Mouse (Mus musculus) limb, embryonic 14.5 days (tissue): ENCODE data around the gene Ldah. TPM values are rescaled to one million over a fixed set of nuclear protein-coding genes. Genes with fewer than 3 reads are reported as not detected.

Source experiments
- ATAC-seq: fragments of 200-750 bp; cut with Nextera tagmentation; 2 replicates; pipeline ENCODE4 v1.8.0; 2017; ENCODE audit warnings: low read depth, moderate number of reproducible peaks, moderate TSS enrichment; ENCODE audit not compliant: low FRiP score
- DNase-seq: peaks from one replicate; pipeline ENCODE4 v3.0.0-alpha.2; 2015; ENCODE audit warnings: low spot score
- H3K27ac ChIP-seq: fragments of 300-500 bp; sonication (generic); replicated peaks from 2 replicates; pipeline ENCODE4 v1.5.1; 2014; ENCODE audit warnings: low read depth, mild to moderate bottlenecking, low read length, moderate library complexity, mixed read lengths
- H3K27me3 ChIP-seq: fragments of 300-500 bp; sonication (generic); 2 replicates; pipeline ENCODE4 v1.6.1; 2014; ENCODE audit warnings: low read length, mixed read lengths; ENCODE audit not compliant: control insufficient read depth, insufficient read depth
- H3K36me3 ChIP-seq: fragments of 300-500 bp; sonication (generic); 2 replicates; pipeline ENCODE4 v1.6.1; 2014; ENCODE audit warnings: mild to moderate bottlenecking, low read length, moderate library complexity, mixed read lengths; ENCODE audit not compliant: control insufficient read depth, insufficient read depth
- H3K4me1 ChIP-seq: fragments of 300-500 bp; sonication (generic); 2 replicates; pipeline ENCODE4 v1.6.1; 2014; ENCODE audit warnings: antibody characterized with exemption, low read length, mixed read lengths; ENCODE audit not compliant: control insufficient read depth, insufficient read depth
- H3K4me2 ChIP-seq: fragments of 300-500 bp; sonication (generic); replicated peaks from 2 replicates; pipeline ENCODE4 v1.6.1; 2014; ENCODE audit warnings: low read depth, mild to moderate bottlenecking, low read length, moderate library complexity; ENCODE audit not compliant: severe bottlenecking
- H3K4me3 ChIP-seq: fragments of 300-500 bp; sonication (generic); replicated peaks from 2 replicates; pipeline ENCODE4 v1.5.1; 2014; ENCODE audit warnings: low read length
- H3K9ac ChIP-seq: fragments of 300-500 bp; sonication (generic); 2 replicates; pipeline ENCODE4 v1.6.1; 2014; ENCODE audit warnings: mild to moderate bottlenecking, low read depth, low read length, moderate library complexity; ENCODE audit not compliant: severe bottlenecking
- H3K9me3 ChIP-seq: fragments of 300-500 bp; sonication (generic); 2 replicates; pipeline ENCODE4 v1.6.1; 2016; ENCODE audit warnings: low read length; ENCODE audit not compliant: control insufficient read depth
- POLR2A ChIP-seq: fragments of 200-500 bp; IDR thresholded peaks from 2 replicates; pipeline ENCODE4 v1.8.0; 2012; ENCODE audit warnings: inconsistent platforms, mild to moderate bottlenecking, moderate library complexity, borderline replicate concordance; ENCODE audit not compliant: insufficient read depth, insufficient read length; ENCODE audit errors: extremely low read depth
- WGBS: fragments of 180-500 bp; shearing (Covaris S2); extraction: QIAGEN DNeasy Blood & Tissue Kit; methylation state at CpG from one replicate; pipeline ENCODE4 v1.1.7; 2014; 5-methylcytosine and 5-hydroxymethylcytosine counted together
- polyA plus RNA-seq, 2 experiments: library from polyadenylated mRNA; depleted of rRNA in 1 of 2; stranded (reverse) in 1 of 2; unstranded in 1 of 2; fragments of >200 nt; fragmentation: Nextera tagmentation in 1 of 2; extraction: Ambion mirVana in 1 of 2; gene quantifications; 2 replicates each; pipeline versions ENCODE4 v1.2.1 to v1.2.3; 2012 to 2014

Ldah gene
- polyA plus RNA-seq, 2 experiments = 36.5 to 40.1 TPM

GRCm38 (mm10) chr12:8296154-8296553 is 88.2 kb downstream of the Ldah start:
- H3K4me3 ChIP-seq = no peak overlapping the region
- H3K36me3 ChIP-seq = no peaks in the 10 kb centered on the region
- H3K27me3 ChIP-seq = peaks cover 64% of the 10 kb centered on the region
- TF ChIP-seq POLR2A = no peak
- WGBS = 82% methylated on average over 2 of the region's 2 CpGs
- H3K9ac ChIP-seq = no peak overlapping the region
- H3K4me1 ChIP-seq = peaks cover 7% of the 10 kb centered on the region
- H3K9me3 ChIP-seq = no peaks in the 10 kb centered on the region
- DNase-seq = no peak
- no peak for ATAC-seq
- no peak overlapping the region for H3K4me2 ChIP-seq
- H3K27ac ChIP-seq = no peak overlapping the region

- no peak for DNase-seq
- 0 out of 2 replicates have a peak overlapping the region, but pooled peaks have one; percentile 36 for H3K9ac ChIP-seq
Observed at GRCm38 (mm10) chr12:8297586-8298214, 89.8 kb downstream of the Ldah start.

GRCm38 (mm10) chr12:8298361-8299142 is 90.6 kb downstream of the Ldah start:
- H3K36me3 ChIP-seq = no peaks in the 10 kb centered on the region
- peak overlapping the region; percentile 41 for H3K4me3 ChIP-seq
- ATAC-seq (no peak), DNase-seq (no peak)
- H3K27me3 ChIP-seq = peaks cover 88% of the 10 kb centered on the region
- H3K4me1 ChIP-seq = peaks cover 12% of the 10 kb centered on the region
- peak overlapping the region; percentile 36; the same call in 1 of the 2 replicates for H3K9ac ChIP-seq
- H3K27ac ChIP-seq = no peak overlapping the region
- H3K4me2 ChIP-seq = peak overlapping the region; percentile 61
- no peaks in the 10 kb centered on the region for H3K9me3 ChIP-seq
- no peak for TF ChIP-seq POLR2A
- 2% methylated on average over 50 of the region's 85 CpGs for WGBS

More at GRCm38 (mm10) chr12:8297586-8298214, 89.8 kb downstream of the Ldah start:
- peaks cover 12% of the 10 kb centered on the region for H3K4me1 ChIP-seq
- H3K27ac ChIP-seq = no peak overlapping the region
- no peaks in the 10 kb centered on the region for H3K9me3 ChIP-seq
- H3K27me3 ChIP-seq = peaks cover 79% of the 10 kb centered on the region
- no peak for ATAC-seq
- no peaks in the 10 kb centered on the region for H3K36me3 ChIP-seq
- H3K4me3 ChIP-seq = peak overlapping the region; percentile 41
- TF ChIP-seq POLR2A = no peak
- WGBS = 5% methylated on average over 29 of the region's 34 CpGs
- H3K4me2 ChIP-seq = peak overlapping the region; percentile 61

GRCm38 (mm10) chr12:8299143-8300110 is 91.5 kb downstream of the Ldah start:
- 6% methylated on average over 34 of the region's 34 CpGs for WGBS
- Histone ChIP-seq H3K9ac (no peak overlapping the region), H3K4me3 (peak overlapping the region; percentile 41; the same call in 1 of the 2 replicates), H3K4me2 (peak overlapping the region; percentile 34), H3K27ac (no peak overlapping the region), H3K27me3 (peaks cover 91% of the 10 kb centered on the region), H3K4me1 (peaks cover 12% of the 10 kb centered on the region), H3K9me3 (no peaks in the 10 kb centered on the region), H3K36me3 (no peaks in the 10 kb centered on the region)
- no peak for TF ChIP-seq POLR2A
- DNase-seq (no peak), ATAC-seq (no peak)

- no peak for TF ChIP-seq POLR2A
- peaks cover 92% of the 10 kb centered on the region for H3K27me3 ChIP-seq
- no peak overlapping the region for H3K27ac ChIP-seq
- no peaks in the 10 kb centered on the region for H3K9me3 ChIP-seq
- no peak overlapping the region for H3K9ac ChIP-seq
- DNase-seq (no peak), ATAC-seq (no peak)
- 27% methylated on average over 9 of the region's 10 CpGs for WGBS
- peaks cover 12% of the 10 kb centered on the region for H3K4me1 ChIP-seq
- H3K36me3 ChIP-seq = no peaks in the 10 kb centered on the region
- no peak overlapping the region for H3K4me2 ChIP-seq
- H3K4me3 ChIP-seq = peak overlapping the region; percentile 7; the same call in 1 of the 2 replicates
Observed at GRCm38 (mm10) chr12:8300111-8300480, 92.2 kb downstream of the Ldah start.
